Mouse (Mus musculus): ENCODE data around the gene Net1. TPM values are rescaled to one million over a fixed set of nuclear protein-coding genes. Genes with fewer than 3 reads are reported as not detected.
"Not testable (repeated sequence)": the region's sequence is repeated elsewhere in the genome, so short reads cannot be mapped to it uniquely, and the experiment has no call there.

The Net1 gene
- polyA plus RNA-seq, 1 experiment from 2014 or later, result 82.0 TPM

- H3K4me1 ChIP-seq (ENCODE audit: control insufficient read depth, insufficient read depth, low read length), result no peaks in the 10 kb centered on the region
- 84% methylated on average over 10 of the region's 10 CpGs for WGBS
- no peak for ATAC-seq (ENCODE audit: low read depth)
Observed at GRCm38 (mm10) chr13:3862922-3863580, 55.0 kb downstream of the Net1 start.

DNA sequence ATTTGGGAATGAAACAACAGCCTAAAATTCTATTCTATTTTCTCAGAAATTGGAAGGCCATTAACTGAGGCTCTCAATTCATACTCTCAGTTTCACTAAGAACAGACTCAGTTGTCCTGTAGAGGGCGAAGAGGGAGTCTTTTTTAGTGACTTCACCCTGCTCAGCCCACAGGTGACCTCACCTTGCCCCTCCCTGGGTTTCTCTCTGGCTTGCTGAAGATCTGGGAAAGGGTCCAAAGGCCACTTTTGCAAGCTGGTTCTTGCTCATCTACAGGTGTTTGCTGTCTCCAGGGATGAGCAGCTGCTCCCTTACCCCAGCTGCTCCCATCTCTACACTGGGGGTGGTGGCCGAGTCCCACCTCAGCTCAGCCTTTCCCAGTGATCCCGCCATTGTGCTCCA is 55.7 kb downstream of the Net1 start:
- Histone ChIP-seq H3K27me3 (replicated peaks; ENCODE audit: control insufficient read depth, insufficient read depth, low read length) (no peaks in the 10 kb centered on the region), H3K9me3 (ENCODE audit: control insufficient read depth, low read length) (no peaks in the 10 kb centered on the region), H3K9ac (ENCODE audit: low read depth, low read length) (no peak overlapping the region), H3K4me2 (ENCODE audit: low read depth, low read length) (no peak overlapping the region), H3K36me3 (ENCODE audit: control insufficient read depth, insufficient read depth, low read length) (no peaks in the 10 kb centered on the region), H3K4me1 (ENCODE audit: control insufficient read depth, insufficient read depth, low read length) (no peaks in the 10 kb centered on the region), H3K27ac (replicated peaks; ENCODE audit: low read depth, low read length) (no peak overlapping the region), H3K4me3 (ENCODE audit: low read depth, low read length) (no peak overlapping the region)
- DNase-seq (ENCODE audit: low spot score) (no peak), ATAC-seq (ENCODE audit: low read depth) (no peak)
- WGBS, result 79% methylated on average over 3 of the region's 3 CpGs

More at GRCm38 (mm10) chr13:3862922-3863580, 55.0 kb downstream of the Net1 start:
- no peaks in the 10 kb centered on the region for H3K9me3 ChIP-seq (ENCODE audit: control insufficient read depth, low read length)
- no peak overlapping the region for H3K4me2 ChIP-seq (ENCODE audit: low read depth, low read length)
- no peak for DNase-seq (ENCODE audit: low spot score)
- no peak overlapping the region for H3K9ac ChIP-seq (ENCODE audit: low read depth, low read length)
- H3K36me3 ChIP-seq (ENCODE audit: control insufficient read depth, insufficient read depth, low read length), result no peaks in the 10 kb centered on the region
- H3K27ac ChIP-seq (replicated peaks; ENCODE audit: low read depth, low read length), result no peak overlapping the region
- H3K4me3 ChIP-seq (ENCODE audit: low read depth, low read length), result no peak overlapping the region
- H3K27me3 ChIP-seq (replicated peaks; ENCODE audit: control insufficient read depth, insufficient read depth, low read length), result no peaks in the 10 kb centered on the region

DNA sequence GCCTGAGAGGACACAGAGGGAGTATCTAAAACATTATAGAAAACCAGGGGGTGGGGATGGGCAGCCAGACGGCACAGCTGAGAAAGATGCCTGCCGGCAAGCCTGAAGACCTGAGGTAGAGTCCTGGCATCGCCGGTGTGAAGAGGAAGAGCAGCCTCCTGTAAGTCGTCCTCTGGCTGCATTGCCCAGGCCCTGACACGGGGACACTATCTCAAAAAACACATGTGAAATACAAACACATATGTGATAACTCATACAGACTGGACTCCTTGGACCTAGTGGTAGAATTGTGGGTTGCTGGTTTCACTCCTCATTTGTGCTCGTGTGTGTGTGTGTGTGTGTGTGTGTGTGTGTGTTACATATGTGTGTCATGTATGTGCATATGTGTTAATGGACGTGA is 56.8 kb downstream of the Net1 start:
- no peak overlapping the region for H3K9ac ChIP-seq (ENCODE audit: low read depth, low read length)
- DNase-seq (ENCODE audit: low spot score) (no peak), ATAC-seq (ENCODE audit: low read depth) (no peak)
- no peaks in the 10 kb centered on the region for H3K9me3 ChIP-seq (ENCODE audit: control insufficient read depth, low read length)
- no peak overlapping the region for H3K27ac ChIP-seq (replicated peaks; ENCODE audit: low read depth, low read length)
- 86% methylated on average over 8 of the region's 8 CpGs for WGBS
- no peak overlapping the region for H3K4me2 ChIP-seq (ENCODE audit: low read depth, low read length)
- H3K27me3 ChIP-seq (replicated peaks; ENCODE audit: control insufficient read depth, insufficient read depth, low read length), result no peaks in the 10 kb centered on the region
- H3K4me1 ChIP-seq (ENCODE audit: control insufficient read depth, insufficient read depth, low read length), result no peaks in the 10 kb centered on the region
- no peaks in the 10 kb centered on the region for H3K36me3 ChIP-seq (ENCODE audit: control insufficient read depth, insufficient read depth, low read length)
- H3K4me3 ChIP-seq (ENCODE audit: low read depth, low read length), result no peak overlapping the region

- no peak overlapping the region for H3K27ac ChIP-seq (replicated peaks; ENCODE audit: low read depth, low read length)
- no peaks in the 10 kb centered on the region for H3K9me3 ChIP-seq (ENCODE audit: control insufficient read depth, low read length)
- H3K4me2 ChIP-seq (ENCODE audit: low read depth, low read length), result no peak overlapping the region
- DNase-seq (ENCODE audit: low spot score) (no peak), ATAC-seq (ENCODE audit: low read depth) (no peak)
- H3K36me3 ChIP-seq (ENCODE audit: control insufficient read depth, insufficient read depth, low read length), result no peaks in the 10 kb centered on the region
- no peaks in the 10 kb centered on the region for H3K27me3 ChIP-seq (replicated peaks; ENCODE audit: control insufficient read depth, insufficient read depth, low read length)
- WGBS, result 73% methylated on average over 1 of the region's 1 CpGs
- no peak overlapping the region for H3K4me3 ChIP-seq (ENCODE audit: low read depth, low read length)
- H3K9ac ChIP-seq (ENCODE audit: low read depth, low read length), result no peak overlapping the region
- H3K4me1 ChIP-seq (ENCODE audit: control insufficient read depth, insufficient read depth, low read length), result no peaks in the 10 kb centered on the region
Observed at GRCm38 (mm10) chr13:3856252-3856651, 61.8 kb downstream of the Net1 start.

DNA sequence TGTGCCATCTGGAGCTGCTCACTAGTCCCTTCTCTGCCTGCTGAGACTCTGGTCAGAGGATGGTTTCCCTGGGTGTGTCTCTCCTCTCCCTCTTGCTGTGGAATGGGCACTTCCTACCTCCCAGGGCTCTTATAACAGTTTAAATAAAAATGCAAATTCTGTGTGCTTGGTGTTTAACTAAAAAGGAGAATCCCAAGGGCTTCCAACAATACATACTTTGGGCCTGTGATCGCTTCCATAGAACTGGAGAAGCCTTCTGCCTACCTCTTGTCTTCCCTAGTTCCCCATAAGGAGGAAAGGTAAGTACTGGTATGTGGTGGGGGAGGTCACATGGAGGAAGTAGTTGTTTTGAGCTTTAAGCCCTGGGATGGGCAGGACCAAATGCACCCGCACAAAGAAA is 63.2 kb downstream of the Net1 start:
- Histone ChIP-seq H3K9me3 (ENCODE audit: control insufficient read depth, low read length) (no peaks in the 10 kb centered on the region), H3K27me3 (replicated peaks; ENCODE audit: control insufficient read depth, insufficient read depth, low read length) (no peaks in the 10 kb centered on the region), H3K4me2 (ENCODE audit: low read depth, low read length) (no peak overlapping the region), H3K9ac (ENCODE audit: low read depth, low read length) (no peak overlapping the region), H3K36me3 (ENCODE audit: control insufficient read depth, insufficient read depth, low read length) (no peaks in the 10 kb centered on the region), H3K4me1 (ENCODE audit: control insufficient read depth, insufficient read depth, low read length) (no peaks in the 10 kb centered on the region), H3K4me3 (ENCODE audit: low read depth, low read length) (no peak overlapping the region), H3K27ac (replicated peaks; ENCODE audit: low read depth, low read length) (no peak overlapping the region)
- WGBS, result 90% methylated on average over 2 of the region's 2 CpGs
- no peak for DNase-seq (ENCODE audit: low spot score)
- no peak for ATAC-seq (ENCODE audit: low read depth)

DNA sequence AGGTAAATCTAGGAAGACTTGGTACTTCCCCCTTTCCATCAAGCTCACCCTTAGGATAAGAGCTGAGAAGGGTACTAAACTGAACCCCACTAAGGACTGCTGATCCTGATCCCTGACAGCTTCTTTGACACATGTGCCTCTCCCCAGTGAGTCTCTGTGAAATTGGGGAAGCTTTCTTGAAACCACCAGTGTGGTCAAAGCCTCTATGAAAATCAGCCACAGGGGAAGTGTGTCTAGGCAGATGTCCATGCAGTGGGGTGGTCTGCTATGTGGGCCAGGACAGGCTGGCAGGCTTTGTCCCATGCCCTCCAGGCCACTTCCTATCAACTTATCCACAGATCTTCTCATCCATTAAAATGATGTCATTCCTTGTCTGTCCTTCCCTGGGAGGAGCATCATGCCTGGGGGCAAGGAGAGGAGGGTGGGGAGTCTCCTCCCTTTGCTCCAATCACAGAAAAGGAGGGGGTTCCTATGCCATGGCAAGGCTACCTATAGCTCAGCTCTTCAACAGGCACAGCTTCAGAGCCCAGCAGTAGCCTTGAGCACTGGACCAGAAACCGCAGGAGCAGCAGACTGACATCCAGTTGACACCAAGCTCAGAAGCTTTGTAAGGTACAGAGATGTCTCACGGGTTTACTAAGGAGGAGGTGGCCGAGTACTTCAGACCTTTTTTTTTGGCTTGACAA is 64.2 kb downstream of the Net1 start, which contains the start of gene Calm5:
TSS of gene Calm5 (plus strand) at position 526 of the 686 bp plus-strand sequence.
- not testable (repeated sequence) for H3K36me3 ChIP-seq (ENCODE audit: control insufficient read depth, insufficient read depth, low read length); H3K27me3 ChIP-seq (replicated peaks; ENCODE audit: control insufficient read depth, insufficient read depth, low read length); H3K27ac ChIP-seq (replicated peaks; ENCODE audit: low read depth, low read length); H3K4me3 ChIP-seq (ENCODE audit: low read depth, low read length); DNase-seq (ENCODE audit: low spot score); ATAC-seq (ENCODE audit: low read depth); H3K9ac ChIP-seq (ENCODE audit: low read depth, low read length); H3K4me1 ChIP-seq (ENCODE audit: control insufficient read depth, insufficient read depth, low read length); H3K4me2 ChIP-seq (ENCODE audit: low read depth, low read length); H3K9me3 ChIP-seq (ENCODE audit: control insufficient read depth, low read length)
- 83% methylated on average over 3 of the region's 3 CpGs for WGBS

DNA sequence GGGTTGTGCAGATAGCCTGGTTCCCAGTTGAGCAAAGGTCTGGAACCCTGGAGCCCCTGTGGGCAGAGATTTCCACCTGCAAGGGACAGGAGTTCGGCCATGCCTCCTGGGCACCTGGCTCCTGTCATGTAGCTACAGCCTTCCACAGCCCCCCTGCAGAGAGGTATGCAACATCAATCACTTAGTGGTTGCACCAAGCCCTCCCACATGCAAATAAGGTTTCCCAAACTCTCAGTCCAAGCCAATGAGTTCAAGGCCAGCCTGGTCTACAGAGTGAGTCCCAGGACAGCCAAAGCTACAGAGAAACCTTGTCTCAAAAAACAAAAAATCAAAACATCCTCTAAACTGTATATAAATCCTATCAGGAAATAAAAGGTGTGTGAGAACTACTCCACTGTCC is 67.7 kb downstream of the Net1 start:
- H3K4me3 ChIP-seq (ENCODE audit: low read depth, low read length), result no peak overlapping the region
- H3K4me1 ChIP-seq (ENCODE audit: control insufficient read depth, insufficient read depth, low read length), result no peaks in the 10 kb centered on the region
- DNase-seq (ENCODE audit: low spot score) (no peak), ATAC-seq (ENCODE audit: low read depth) (no peak)
- no peaks in the 10 kb centered on the region for H3K27me3 ChIP-seq (replicated peaks; ENCODE audit: control insufficient read depth, insufficient read depth, low read length)
- H3K27ac ChIP-seq (replicated peaks; ENCODE audit: low read depth, low read length), result no peak overlapping the region
- H3K9ac ChIP-seq (ENCODE audit: low read depth, low read length), result no peak overlapping the region
- H3K9me3 ChIP-seq (ENCODE audit: control insufficient read depth, low read length), result no peaks in the 10 kb centered on the region
- no peaks in the 10 kb centered on the region for H3K36me3 ChIP-seq (ENCODE audit: control insufficient read depth, insufficient read depth, low read length)
- 67% methylated on average over 1 of the region's 1 CpGs for WGBS
- no peak overlapping the region for H3K4me2 ChIP-seq (ENCODE audit: low read depth, low read length)

DNA sequence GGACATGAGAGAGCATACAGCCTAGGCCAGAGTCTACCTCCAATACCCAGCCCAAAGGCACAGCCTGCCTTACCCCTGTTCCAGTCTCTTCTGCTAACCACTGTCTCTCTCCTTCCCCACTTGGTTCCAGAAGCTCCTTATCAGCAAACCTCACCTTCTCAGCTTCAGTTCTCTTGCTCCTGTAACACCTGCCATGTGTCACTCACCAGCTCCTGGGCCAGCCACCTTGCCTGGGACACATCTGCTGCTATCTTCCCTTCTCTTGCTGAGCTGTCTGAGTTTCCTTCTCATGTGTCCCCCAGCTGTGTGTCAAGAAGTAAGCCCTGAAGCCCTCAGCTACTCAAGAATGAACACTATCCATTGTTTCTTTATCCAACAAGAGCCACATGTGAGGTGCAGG is 77.4 kb downstream of the Net1 start:
- not testable (repeated sequence) for H3K27me3 ChIP-seq (replicated peaks; ENCODE audit: control insufficient read depth, insufficient read depth, low read length); H3K4me2 ChIP-seq (ENCODE audit: low read depth, low read length); H3K27ac ChIP-seq (replicated peaks; ENCODE audit: low read depth, low read length); H3K4me3 ChIP-seq (ENCODE audit: low read depth, low read length); DNase-seq (ENCODE audit: low spot score); H3K36me3 ChIP-seq (ENCODE audit: control insufficient read depth, insufficient read depth, low read length); H3K9ac ChIP-seq (ENCODE audit: low read depth, low read length); H3K9me3 ChIP-seq (ENCODE audit: control insufficient read depth, low read length); ATAC-seq (ENCODE audit: low read depth); H3K4me1 ChIP-seq (ENCODE audit: control insufficient read depth, insufficient read depth, low read length)

- not testable (repeated sequence) for ATAC-seq (ENCODE audit: low read depth); H3K4me3 ChIP-seq (ENCODE audit: low read depth, low read length); H3K36me3 ChIP-seq (ENCODE audit: control insufficient read depth, insufficient read depth, low read length); H3K4me2 ChIP-seq (ENCODE audit: low read depth, low read length); H3K4me1 ChIP-seq (ENCODE audit: control insufficient read depth, insufficient read depth, low read length); H3K27me3 ChIP-seq (replicated peaks; ENCODE audit: control insufficient read depth, insufficient read depth, low read length); H3K27ac ChIP-seq (replicated peaks; ENCODE audit: low read depth, low read length); H3K9ac ChIP-seq (ENCODE audit: low read depth, low read length); DNase-seq (ENCODE audit: low spot score); H3K9me3 ChIP-seq (ENCODE audit: control insufficient read depth, low read length)
Observed at GRCm38 (mm10) chr13:3837312-3837807, 80.7 kb downstream of the Net1 start, which contains the start of gene Calm4. Gene Calm4, plus strand, starts transcription at chr13:3837757.
